Mouse (Mus musculus) cerebral cortex, adult 2 months (tissue): ENCODE measurements around the gene Tcf15.

ENCODE experiments used
- WGBS: fragments of 180-500 bp; shearing (Covaris S2); methylation state at CpG from one replicate; pipeline ENCODE4 v1.1.7; 2018; 5-methylcytosine and 5-hydroxymethylcytosine counted together

The Tcf15 gene

GRCm38 (mm10) chr2:152122896-152123295 lies 20.5 kb upstream of the Tcf15 start:
- WGBS, result 69% methylated on average over 9 of the region's 9 CpGs

- 82% methylated on average over 2 of the region's 2 CpGs for WGBS
Observed at GRCm38 (mm10) chr2:152128597-152128996, 14.8 kb upstream of the Tcf15 start.

DNA sequence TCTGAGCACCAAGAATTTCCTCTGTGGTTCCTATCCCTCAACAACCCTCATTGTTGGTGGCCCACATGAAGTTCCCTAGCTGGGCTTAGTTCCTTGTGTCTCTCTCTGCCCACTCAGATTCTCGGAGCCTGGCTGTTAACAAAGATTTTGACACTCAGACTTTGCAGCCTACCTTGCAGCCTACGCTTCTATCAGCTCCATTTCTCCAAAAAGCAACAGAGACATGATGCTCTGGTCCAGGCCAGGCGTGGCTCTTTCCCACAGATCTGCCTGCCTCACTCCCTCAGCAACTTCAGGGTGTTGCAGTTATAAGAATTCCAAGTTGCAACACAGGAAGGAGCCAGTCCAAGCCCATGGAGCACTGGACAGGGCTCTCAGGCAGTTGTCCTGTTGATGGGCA lies 13.6 kb upstream of the Tcf15 start:
- 43% methylated on average over 3 of the region's 3 CpGs for WGBS

GRCm38 (mm10) chr2:152132016-152132415 lies 11.3 kb upstream of the Tcf15 start:
- 68% methylated on average over 9 of the region's 9 CpGs for WGBS

- WGBS, result 64% methylated on average over 8 of the region's 8 CpGs
Observed at GRCm38 (mm10) chr2:152132691-152133090, 10.7 kb upstream of the Tcf15 start.

DNA sequence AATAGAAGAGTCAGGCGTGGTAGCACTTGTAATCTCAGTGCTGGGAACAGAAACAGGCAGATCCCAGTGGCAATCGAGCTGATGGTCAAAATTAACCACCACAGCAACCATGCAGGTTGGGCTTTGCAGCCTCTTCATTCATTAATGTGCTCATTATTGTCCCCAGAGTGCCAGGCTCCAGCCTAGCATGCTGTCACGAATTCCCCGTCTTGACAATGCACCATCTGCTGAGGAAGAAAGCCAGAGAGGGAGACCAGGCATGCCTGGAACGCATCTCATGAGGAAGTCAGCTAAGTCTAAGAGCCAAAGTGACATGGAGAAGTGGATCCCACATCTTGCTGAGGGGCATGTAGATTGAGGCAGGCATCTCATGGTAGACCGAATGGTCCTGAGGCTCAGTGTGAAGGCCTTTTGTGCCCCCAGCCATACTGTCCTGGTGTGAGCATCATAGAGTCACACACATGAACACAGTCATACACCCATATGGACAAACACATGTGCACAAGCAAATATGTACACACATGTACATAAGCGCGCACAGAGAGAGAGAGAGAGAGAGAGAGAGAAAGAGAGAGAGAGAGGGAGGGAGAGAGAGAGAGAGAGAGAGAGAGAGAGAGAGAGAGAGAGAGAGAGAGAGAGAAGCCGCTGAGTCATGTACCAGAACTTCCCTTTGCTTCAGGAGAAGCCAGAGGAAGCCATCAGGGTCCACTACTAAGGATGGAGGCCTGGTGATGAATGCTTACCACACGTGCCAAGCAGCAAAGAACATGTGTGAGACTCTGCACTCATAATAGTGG lies 4.0 kb upstream of the Tcf15 start:
- WGBS, result 50% methylated on average over 10 of the region's 10 CpGs

DNA sequence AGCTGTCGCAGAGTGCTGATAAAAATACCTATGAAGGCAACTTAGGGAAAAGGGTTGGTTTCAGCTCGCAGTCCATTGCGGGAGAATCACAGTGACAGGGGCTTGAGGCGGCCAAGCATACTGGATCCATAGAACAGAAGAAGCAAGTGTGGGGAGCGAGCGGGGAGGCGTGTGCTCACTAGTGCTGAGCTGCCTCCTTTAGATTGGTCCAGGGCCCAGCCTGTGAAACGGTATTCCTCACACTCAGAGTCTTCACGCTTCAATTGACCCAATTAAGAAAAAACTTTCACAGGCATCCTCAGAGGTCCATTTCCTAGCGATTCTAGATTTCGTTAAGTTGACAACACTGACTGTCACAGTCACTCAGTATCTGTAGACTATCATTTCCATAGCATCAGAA lies 2.4 kb upstream of the Tcf15 start:
- WGBS, result 52% methylated on average over 11 of the region's 11 CpGs

GRCm38 (mm10) chr2:152141491-152141890 lies 1.9 kb upstream of the Tcf15 start:
- WGBS, result 50% methylated on average over 1 of the region's 1 CpGs

GRCm38 (mm10) chr2:152142046-152142445 lies 1.3 kb upstream of the Tcf15 start:
- WGBS, result 38% methylated on average over 13 of the region's 13 CpGs

- 26% methylated on average over 11 of the region's 11 CpGs for WGBS
Observed at GRCm38 (mm10) chr2:152142571-152142970, 790 bp upstream of the Tcf15 start.

DNA sequence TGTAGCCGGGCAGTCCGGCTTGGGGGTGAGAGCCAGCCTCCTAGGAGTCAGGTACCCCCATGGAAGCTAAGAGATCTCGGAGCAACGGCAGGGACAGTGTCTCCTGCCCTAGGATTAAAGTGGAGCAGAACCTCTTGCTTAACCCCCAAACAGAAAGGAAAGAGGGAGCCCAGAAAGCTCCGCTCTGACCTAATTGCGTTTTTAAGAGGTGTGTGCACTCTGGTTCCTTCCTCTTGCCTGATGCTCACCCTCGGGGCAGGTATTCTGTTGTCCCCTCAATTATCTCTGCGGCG lies 743 bp downstream of the Tcf15 start:
- whole genome bisulfite sequencing, result 45% methylated on average over 9 of the region's 9 CpGs

- 91% methylated on average over 5 of the region's 5 CpGs for whole genome bisulfite sequencing
Observed at GRCm38 (mm10) chr2:152144501-152144900, 1.1 kb downstream of the Tcf15 start.

DNA sequence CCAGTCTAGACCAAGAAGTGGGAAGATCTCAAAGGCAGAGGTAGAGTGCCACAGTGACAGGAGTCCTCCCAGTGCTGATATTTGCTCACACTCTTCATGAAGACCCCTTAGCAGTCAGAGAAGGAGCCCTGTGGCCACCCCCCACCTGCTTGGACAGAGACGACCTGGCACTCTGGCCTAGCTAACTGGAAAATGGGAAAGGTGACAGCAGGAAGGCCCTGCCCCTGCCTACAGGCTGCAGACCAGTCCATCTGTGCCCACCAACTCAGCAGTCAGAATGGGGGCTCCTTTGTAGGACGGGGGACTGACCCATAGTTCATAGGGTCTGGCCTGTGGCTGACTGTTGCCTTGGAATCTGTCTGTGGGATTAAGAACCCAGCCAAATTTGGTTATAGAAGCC lies 2.4 kb downstream of the Tcf15 start:
- WGBS, result 88% methylated on average over 2 of the region's 2 CpGs

DNA sequence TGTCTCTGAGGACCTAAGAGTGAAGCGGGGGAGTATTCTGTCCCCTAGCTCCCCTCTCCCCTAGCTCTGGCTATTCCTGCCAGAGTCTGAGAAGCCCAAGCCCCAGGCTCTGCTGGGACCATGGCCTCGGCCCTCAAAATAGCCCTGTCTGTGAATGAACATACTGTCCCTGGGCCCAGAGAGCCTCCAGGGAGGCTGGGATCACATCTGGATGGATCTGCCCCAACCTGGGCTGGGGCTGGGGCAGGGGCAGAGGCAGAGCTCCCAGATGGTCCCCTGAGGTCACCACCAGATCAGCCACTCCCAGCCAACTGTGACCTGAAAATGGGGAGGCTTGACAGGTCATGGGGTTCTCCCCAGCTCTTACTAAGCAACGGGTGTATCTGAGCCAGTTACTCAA lies 3.7 kb downstream of the Tcf15 start:
- WGBS, result 85% methylated on average over 3 of the region's 3 CpGs

DNA sequence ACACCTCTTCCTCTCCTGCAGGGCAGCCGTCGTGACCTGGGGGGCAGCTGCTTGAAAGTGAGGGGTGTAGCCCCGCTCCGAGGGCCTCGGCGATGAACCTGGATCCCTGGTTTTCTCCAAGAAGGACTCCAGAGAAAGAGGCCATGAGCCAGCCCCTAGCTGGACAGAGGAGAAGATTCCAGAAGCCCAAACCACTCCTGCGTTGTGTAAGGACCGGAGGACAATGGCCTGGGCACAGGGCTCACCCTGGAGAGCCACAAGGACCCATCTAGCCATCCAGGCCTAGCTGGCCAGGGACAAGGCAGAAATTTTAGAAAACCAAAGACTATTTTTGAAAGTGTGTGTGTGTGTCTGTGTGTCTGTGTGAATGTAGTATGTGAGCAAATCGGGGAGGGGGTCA lies 5.3 kb downstream of the Tcf15 start:
- 90% methylated on average over 9 of the region's 9 CpGs for WGBS

GRCm38 (mm10) chr2:152149891-152150290 lies 6.5 kb downstream of the Tcf15 start:
- WGBS, result 64% methylated on average over 4 of the region's 4 CpGs

- 75% methylated on average over 6 of the region's 6 CpGs for WGBS
Observed at GRCm38 (mm10) chr2:152150373-152150772, 7.0 kb downstream of the Tcf15 start.

GRCm38 (mm10) chr2:152153361-152153760 lies 10.0 kb downstream of the Tcf15 start:
- 77% methylated on average over 3 of the region's 3 CpGs for WGBS

GRCm38 (mm10) chr2:152155414-152156208 lies 12.2 kb downstream of the Tcf15 start:
- WGBS, result 54% methylated on average over 7 of the region's 7 CpGs

DNA sequence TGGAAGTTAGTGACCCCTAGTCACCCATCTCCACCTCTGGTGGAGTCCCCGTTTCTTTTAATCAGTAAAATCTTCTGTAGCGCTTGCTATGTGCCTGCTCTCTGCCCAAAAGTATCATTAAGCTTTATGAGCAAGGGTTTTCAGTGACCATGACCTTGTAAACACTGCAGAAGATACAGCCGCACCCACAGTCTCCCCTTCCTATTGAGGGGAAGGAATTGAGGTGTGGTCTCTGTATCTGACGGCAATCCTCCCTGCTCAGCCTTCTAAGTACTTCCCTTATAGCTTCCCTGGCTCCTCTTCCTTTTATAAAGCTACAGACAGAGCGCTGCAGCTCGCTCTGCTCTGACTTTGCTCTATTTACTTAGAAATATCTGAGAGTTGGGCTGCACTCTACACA lies 13.1 kb downstream of the Tcf15 start:
- 82% methylated on average over 6 of the region's 6 CpGs for WGBS

DNA sequence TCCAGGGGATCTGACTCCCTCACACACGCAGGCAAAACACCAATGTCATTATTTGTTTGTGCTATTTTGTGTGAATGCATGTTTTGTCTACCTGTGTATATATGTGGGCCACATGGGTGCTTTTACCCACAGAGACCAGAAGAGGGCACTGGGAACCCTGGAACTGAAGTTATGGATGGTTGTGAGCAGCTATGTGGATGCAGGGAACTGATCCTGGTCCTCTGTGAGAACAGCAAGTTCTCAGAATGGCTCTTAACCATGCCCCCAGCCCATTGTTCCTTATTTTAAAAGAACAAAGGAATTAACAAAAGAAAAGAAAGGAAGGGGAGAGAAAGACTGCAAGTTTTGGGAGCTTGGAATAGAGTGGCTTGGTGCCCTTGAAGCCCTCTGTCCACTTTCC lies 16.1 kb downstream of the Tcf15 start:
- 88% methylated on average over 1 of the region's 1 CpGs for WGBS

GRCm38 (mm10) chr2:152166257-152166656 lies 22.9 kb downstream of the Tcf15 start:
- 93% methylated on average over 6 of the region's 6 CpGs for WGBS

GRCm38 (mm10) chr2:152167851-152168290 lies 24.5 kb downstream of the Tcf15 start:
- WGBS, result 36% methylated on average over 8 of the region's 8 CpGs
